Mouse (Mus musculus) adrenal gland, postnatal 36 days (tissue): Measurements from ENCODE around the gene Tulp2. TPM values are rescaled to one million over a fixed set of nuclear protein-coding genes. Genes with fewer than 3 reads are reported as not detected.
A peak's percentile ranks its signal among the peaks of the same experiment; 100 is the strongest.
"Not testable (repeated sequence)": the region's sequence is repeated elsewhere in the genome, so short reads cannot be mapped to it uniquely, and the experiment has no call there.

Source experiments
- DNase-seq, 2 experiments: peaks; one replicate each; pipeline ENCODE4 v3.0.0; 2021; ENCODE audit warnings: mixed read lengths in 1 of 2
- total RNA-seq, 2 experiments: library from RNA; stranded (reverse); gene quantifications; 2 replicates each; pipeline ENCODE4 v1.2.3; 2021

The Tulp2 gene
- total RNA-seq, 2 experiments from 2014 or later = 0.86 to 2.1 TPM

GRCm38 (mm10) chr7:45459564-45460140 is 22.0 kb upstream of the Tulp2 start, which contains the start of gene Ftl1:
Gene Ftl1, minus strand, starts transcription at chr7:45459884.
- peak; percentile 96 to 98 for DNase-seq

- no peak for DNase-seq
Measured at GRCm38 (mm10) chr7:45460377-45460776, 21.3 kb upstream of the Tulp2 start.

- DNase-seq = peak; percentile 88 to 90
Measured at GRCm38 (mm10) chr7:45460860-45461314, 20.8 kb upstream of the Tulp2 start.

GRCm38 (mm10) chr7:45461326-45461725 is 20.4 kb upstream of the Tulp2 start:
- no peak for DNase-seq

- DNase-seq = no peak
Measured at GRCm38 (mm10) chr7:45461781-45462180, 19.9 kb upstream of the Tulp2 start.

- no peak for DNase-seq
Measured at GRCm38 (mm10) chr7:45462325-45462724, 19.4 kb upstream of the Tulp2 start.

GRCm38 (mm10) chr7:45462868-45463267 is 18.8 kb upstream of the Tulp2 start:
- not testable (repeated sequence) for DNase-seq

GRCm38 (mm10) chr7:45463987-45464778 is 17.5 kb upstream of the Tulp2 start:
- no peak for DNase-seq

GRCm38 (mm10) chr7:45465112-45465511 is 16.6 kb upstream of the Tulp2 start:
- no peak for DNase-seq

- no peak for DNase-seq
Measured at GRCm38 (mm10) chr7:45465549-45465948, 16.1 kb upstream of the Tulp2 start.

- DNase-seq = peak; percentile 95 to 97
Measured at GRCm38 (mm10) chr7:45466283-45467089, 15.2 kb upstream of the Tulp2 start, which contains the start of gene Bax. Gene Bax, minus strand, starts transcription at chr7:45466898.

GRCm38 (mm10) chr7:45467090-45467670 is 14.5 kb upstream of the Tulp2 start:
- DNase-seq = no peak

GRCm38 (mm10) chr7:45470869-45471268 is 10.8 kb upstream of the Tulp2 start:
- peak; percentile 76 to 79 for DNase-seq

- DNase-seq = peak in 1 of 2 experiments; percentile 33
Measured at GRCm38 (mm10) chr7:45475291-45475969, 6.2 kb upstream of the Tulp2 start.

- no peak for DNase-seq
Measured at GRCm38 (mm10) chr7:45476453-45476852, 5.2 kb upstream of the Tulp2 start.

- peak; percentile 68 to 76 for DNase-seq
Measured at GRCm38 (mm10) chr7:45477003-45477402, 4.7 kb upstream of the Tulp2 start.

- no peak for DNase-seq
Measured at GRCm38 (mm10) chr7:45478774-45479173, 2.9 kb upstream of the Tulp2 start.

GRCm38 (mm10) chr7:45480310-45480709 is 1.4 kb upstream of the Tulp2 start:
- DNase-seq = not testable (repeated sequence)

GRCm38 (mm10) chr7:45482166-45482565 is 489 bp downstream of the Tulp2 start:
- DNase-seq = no peak

GRCm38 (mm10) chr7:45484985-45485384 is 3.3 kb downstream of the Tulp2 start:
- peak in 1 of 2 experiments; percentile 25 for DNase-seq

GRCm38 (mm10) chr7:45486158-45486557 is 4.5 kb downstream of the Tulp2 start:
- DNase-seq = no peak
